Mouse (Mus musculus) limb, embryonic 10.5 days (tissue): ENCODE results near the gene Relb. TPM values are rescaled to one million over a fixed set of nuclear protein-coding genes. Genes with fewer than 3 reads are reported as not detected.

ENCODE experiments used
- DNase-seq: peaks from one replicate; pipeline ENCODE4 v3.0.0-alpha.2; 2017; ENCODE audit warnings: low spot score
- H3K27ac ChIP-seq: fragments of 300-500 bp; sonication (generic); 2 replicates; pipeline ENCODE4 v1.5.1; 2016; ENCODE audit warnings: mild to moderate bottlenecking
- H3K27me3 ChIP-seq: fragments of 300-500 bp; sonication (generic); 2 replicates; pipeline ENCODE4 v1.6.1; 2016; ENCODE audit warnings: low read depth, mild to moderate bottlenecking; ENCODE audit not compliant: poor library complexity, severe bottlenecking
- H3K36me3 ChIP-seq: fragments of 300-500 bp; sonication (generic); 2 replicates; pipeline ENCODE4 v1.6.1; 2016; ENCODE audit warnings: mild to moderate bottlenecking, moderate library complexity
- H3K4me1 ChIP-seq: fragments of 300-500 bp; sonication (generic); 2 replicates; pipeline ENCODE4 v1.6.1; 2016
- H3K4me3 ChIP-seq: fragments of 300-500 bp; sonication (generic); 2 replicates; pipeline ENCODE4 v1.5.1; 2016; ENCODE audit warnings: mild to moderate bottlenecking, moderate library complexity
- H3K9me3 ChIP-seq: fragments of 300-500 bp; sonication (generic); replicated peaks from 2 replicates; pipeline ENCODE4 v1.6.1; 2016; ENCODE audit warnings: mild to moderate bottlenecking
- WGBS: fragments of 180-500 bp; shearing (Covaris S2); methylation state at CpG from one replicate; pipeline ENCODE4 v1.1.7; 2016; 5-methylcytosine and 5-hydroxymethylcytosine counted together
- polyA plus RNA-seq: library from polyadenylated mRNA; unstranded; fragments of >200 nt; fragmentation: Nextera tagmentation; extraction: Ambion mirVana; gene quantifications from 2 replicates; pipeline ENCODE4 v1.2.1, GENCODE M21; 2016

Relb gene
- 3.8 and 4.2 TPM in 2 replicates for polyA plus RNA-seq

DNA sequence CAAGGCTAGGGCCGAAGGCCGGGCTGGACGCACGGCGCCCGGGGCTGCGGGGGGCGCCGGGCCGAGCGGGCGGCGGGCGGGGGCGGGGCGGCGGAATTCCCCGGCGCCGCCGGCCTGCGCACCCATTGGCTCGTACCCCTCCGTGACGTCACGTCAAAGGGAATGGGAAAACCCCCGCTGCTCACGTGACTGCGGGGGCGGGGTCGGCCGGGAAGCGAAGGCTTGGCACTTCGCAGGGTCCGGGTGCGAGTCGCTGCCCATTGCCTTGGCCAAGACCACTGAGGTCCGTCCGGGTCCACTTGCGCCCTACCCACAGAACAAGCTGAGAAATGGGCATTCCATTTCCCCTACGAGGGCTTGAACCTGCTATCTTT lies at the start of gene Relb:
Relb (minus strand) TSS at position 78 of the 374 bp plus-strand sequence.
- Histone ChIP-seq H3K27ac (peak within 1 kb of the TSS; percentile 75), H3K4me3 (peak within 1 kb of the TSS; percentile 78), H3K9me3 (no peaks in the 10 kb centered on the region), H3K27me3 (no peaks in the 10 kb centered on the region), H3K4me1 (peaks cover 16% of the 10 kb centered on the region), H3K36me3 (peaks cover 28% of the 10 kb centered on the region)
- peak; percentile 94 for DNase-seq
- under 1% methylated on average over 23 of the region's 41 CpGs for WGBS

DNA sequence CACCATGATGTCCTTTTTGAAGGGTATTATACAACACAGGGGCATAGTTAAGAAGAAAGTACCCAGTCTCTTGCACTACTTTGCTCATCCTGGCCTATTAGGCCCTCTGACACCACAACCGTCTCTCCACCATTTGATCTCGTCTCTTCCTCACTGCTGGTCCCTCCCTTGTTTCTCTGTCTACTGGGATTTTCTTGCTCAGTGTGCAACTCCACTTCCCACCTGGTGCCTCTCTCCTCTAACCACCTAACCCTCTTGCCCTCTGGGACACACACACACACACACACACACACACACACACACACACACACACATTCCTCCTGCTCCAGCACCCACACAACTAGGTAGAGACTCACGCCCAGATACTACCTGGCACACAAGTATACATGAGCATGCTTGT lies 49.7 kb upstream of the Relb start:
- Histone ChIP-seq H3K4me3 (no peak overlapping the region), H3K36me3 (no peaks in the 10 kb centered on the region), H3K4me1 (no peaks in the 10 kb centered on the region), H3K27ac (no peak overlapping the region), H3K27me3 (no peaks in the 10 kb centered on the region), H3K9me3 (no peaks in the 10 kb centered on the region)
- WGBS, result 89% methylated on average over 3 of the region's 3 CpGs
- DNase-seq, result no peak

DNA sequence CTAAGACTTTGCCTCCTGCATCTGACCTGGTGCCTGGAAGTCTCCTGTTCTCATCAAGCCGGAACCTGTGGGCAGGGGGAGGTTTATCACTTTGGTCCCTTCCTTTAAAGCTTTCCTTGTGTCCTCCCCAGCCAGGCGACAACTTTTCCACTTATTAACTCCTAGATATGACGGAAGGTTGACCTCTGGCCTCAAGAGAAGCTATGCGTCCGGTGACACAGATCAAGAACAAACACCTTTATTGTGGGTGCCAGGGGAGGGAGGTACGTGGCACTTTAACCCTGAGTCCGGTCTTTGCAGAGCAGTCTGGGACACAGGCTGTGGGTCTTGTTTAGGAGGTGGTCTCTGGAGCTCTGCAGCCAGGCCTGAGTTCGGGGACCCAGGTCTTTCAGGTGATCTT lies 48.6 kb upstream of the Relb start, which contains the start of gene Apoc2:
Apoc2 (minus strand) TSS at position 70 of the 400 bp plus-strand sequence.
- no peak within 1 kb of the TSS for H3K4me3 ChIP-seq
- no peak for DNase-seq
- 81% methylated on average over 8 of the region's 8 CpGs for WGBS
- H3K9me3 ChIP-seq, result no peaks in the 10 kb centered on the region
- H3K4me1 ChIP-seq, result no peaks in the 10 kb centered on the region
- H3K36me3 ChIP-seq, result no peaks in the 10 kb centered on the region
- H3K27me3 ChIP-seq, result no peaks in the 10 kb centered on the region
- H3K27ac ChIP-seq, result no peak within 1 kb of the TSS

DNA sequence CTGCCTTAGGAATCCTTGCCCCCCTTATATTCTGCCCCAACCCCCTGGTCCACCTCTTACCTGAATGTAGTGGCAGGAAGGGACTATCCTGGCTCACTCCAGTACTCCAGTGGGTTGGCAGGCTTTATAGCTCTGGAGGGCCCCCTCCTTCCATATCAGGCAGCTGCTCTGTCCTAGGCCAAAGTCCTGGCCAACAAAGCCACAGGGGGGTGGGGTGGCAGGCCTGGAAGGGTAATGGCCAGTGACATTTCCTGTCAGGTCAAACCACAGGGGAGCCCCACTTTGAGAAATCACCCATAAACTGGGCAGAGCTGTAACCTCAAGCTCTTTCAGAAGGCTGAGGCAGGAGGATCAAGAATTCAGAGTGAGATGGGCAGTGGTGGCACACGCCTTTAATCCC lies 47.4 kb upstream of the Relb start:
- H3K4me3 ChIP-seq, result no peak overlapping the region
- 76% methylated on average over 1 of the region's 1 CpGs for whole genome bisulfite sequencing
- no peak overlapping the region for H3K27ac ChIP-seq
- DNase-seq, result no peak
- H3K4me1 ChIP-seq, result no peaks in the 10 kb centered on the region
- no peaks in the 10 kb centered on the region for H3K27me3 ChIP-seq
- no peaks in the 10 kb centered on the region for H3K36me3 ChIP-seq
- H3K9me3 ChIP-seq, result no peaks in the 10 kb centered on the region

DNA sequence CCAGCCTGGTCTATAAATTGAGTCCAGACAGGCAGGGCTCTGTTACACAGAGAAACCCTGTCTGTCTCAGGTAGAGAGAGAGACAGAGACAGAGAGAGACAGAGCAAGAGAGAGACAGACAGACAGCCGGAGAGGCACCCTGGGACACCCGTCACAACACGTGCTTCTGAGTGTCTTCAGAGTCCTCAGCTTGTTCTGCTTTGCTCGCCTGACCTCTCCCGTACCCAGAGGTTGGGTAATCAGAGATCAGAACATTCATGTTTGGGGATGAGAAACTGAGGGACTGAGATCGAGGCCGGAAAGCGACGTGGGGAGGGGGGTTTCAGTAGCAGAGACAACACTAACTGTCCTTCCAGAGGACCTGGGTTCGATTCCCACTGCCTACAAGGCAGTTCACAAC lies 46.6 kb upstream of the Relb start:
- Histone ChIP-seq H3K27me3 (no peaks in the 10 kb centered on the region), H3K27ac (no peak overlapping the region), H3K4me3 (no peak overlapping the region), H3K9me3 (no peaks in the 10 kb centered on the region), H3K4me1 (no peaks in the 10 kb centered on the region), H3K36me3 (no peaks in the 10 kb centered on the region)
- DNase-seq, result no peak
- WGBS, result 89% methylated on average over 10 of the region's 10 CpGs

DNA sequence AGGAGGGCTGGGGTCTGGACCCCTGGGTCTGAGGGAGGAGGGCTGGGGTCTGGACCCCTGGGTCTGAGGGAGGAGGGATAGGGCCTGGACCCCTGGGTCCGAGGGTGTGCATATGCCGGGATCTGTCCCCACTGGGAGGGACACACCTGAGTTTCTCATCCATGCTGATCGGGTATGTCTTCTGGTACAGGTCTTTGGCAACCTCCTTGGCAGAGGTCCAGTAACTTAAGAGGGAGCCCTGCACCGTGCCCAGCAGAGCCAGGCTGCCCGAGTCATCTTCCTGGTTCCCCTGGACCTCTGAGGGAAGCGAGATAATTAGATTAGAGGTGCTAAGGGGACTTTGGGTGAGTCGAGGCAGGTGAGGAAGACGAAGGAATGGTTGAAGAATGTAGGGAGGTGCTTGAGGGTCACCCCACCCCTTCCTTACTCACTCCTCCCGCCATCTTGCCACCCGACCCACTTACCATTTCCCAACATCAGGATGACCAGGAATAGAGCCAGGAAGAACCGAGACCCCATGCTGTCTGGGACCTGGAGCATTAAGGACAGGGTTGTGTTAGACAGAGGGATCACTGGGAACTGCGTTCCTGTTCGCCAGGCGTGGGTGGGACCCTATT lies 44.0 kb upstream of the Relb start:
- no peak for DNase-seq
- Histone ChIP-seq H3K9me3 (no peaks in the 10 kb centered on the region), H3K27ac (no peak overlapping the region), H3K27me3 (no peaks in the 10 kb centered on the region), H3K4me1 (peaks cover 9% of the 10 kb centered on the region), H3K4me3 (no peak overlapping the region), H3K36me3 (no peaks in the 10 kb centered on the region)
- 71% methylated on average over 14 of the region's 14 CpGs for WGBS

DNA sequence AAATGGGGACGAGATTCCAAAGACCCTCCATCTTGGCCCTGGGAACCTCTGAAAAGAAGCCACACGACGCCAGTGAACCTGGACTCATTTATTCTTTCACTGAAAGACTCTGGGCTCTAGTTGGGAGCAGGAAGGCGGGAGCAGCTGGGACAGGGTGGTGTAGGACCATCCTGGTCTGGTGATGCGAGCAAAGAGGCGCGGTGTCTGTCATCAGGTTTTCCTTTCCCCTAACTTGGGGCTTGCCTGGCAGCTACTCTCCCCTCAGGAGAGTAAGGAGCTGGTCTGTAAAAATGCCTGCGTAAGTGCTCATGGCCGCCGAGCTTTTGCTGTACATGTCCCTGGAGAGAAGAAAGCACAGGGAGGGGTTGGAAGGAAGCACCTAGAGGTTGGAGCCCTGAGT lies 42.3 kb upstream of the Relb start:
- Histone ChIP-seq H3K36me3 (no peaks in the 10 kb centered on the region), H3K27ac (no peak overlapping the region), H3K4me1 (peaks cover 9% of the 10 kb centered on the region), H3K9me3 (no peaks in the 10 kb centered on the region), H3K4me3 (no peak overlapping the region), H3K27me3 (no peaks in the 10 kb centered on the region)
- 72% methylated on average over 10 of the region's 10 CpGs for WGBS
- DNase-seq, result no peak

DNA sequence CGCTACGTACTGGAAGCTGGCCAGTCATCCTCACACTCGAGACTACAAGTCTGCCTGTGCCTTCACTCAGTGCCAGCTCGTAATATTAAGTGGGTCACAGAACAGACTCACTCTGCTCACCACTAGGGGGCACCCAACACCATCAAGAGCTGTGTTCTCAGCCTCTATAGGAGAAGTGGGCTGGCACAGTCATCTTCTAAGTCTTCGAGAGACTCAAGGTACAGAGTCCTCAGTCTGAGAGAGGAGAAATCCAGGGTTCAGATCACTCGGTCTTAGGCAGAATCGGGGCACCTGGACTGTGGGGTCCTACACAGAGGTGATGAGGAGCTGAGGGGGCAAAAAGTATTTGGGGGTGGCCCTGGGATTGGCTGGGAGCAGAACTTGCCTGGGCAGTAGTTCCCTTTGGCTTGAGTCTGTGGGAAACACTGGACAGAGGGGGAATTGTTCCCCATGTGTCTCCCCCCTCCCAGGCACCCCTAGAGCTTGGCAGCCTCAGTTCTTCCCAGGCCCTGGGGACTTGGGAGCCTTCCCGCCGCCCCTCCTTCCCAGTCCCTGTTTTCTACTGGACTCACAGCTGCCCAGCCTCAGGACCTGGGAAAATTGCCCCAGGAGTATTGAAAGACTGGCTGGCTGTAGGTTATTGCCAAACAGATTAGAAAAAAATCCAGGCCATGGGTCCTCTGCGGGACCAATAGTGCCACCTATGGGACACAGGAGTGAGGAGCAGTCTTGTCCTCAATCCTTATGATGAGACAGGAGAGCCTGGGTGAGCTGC lies 39.9 kb upstream of the Relb start:
- H3K36me3 ChIP-seq, result no peaks in the 10 kb centered on the region
- H3K27me3 ChIP-seq, result no peaks in the 10 kb centered on the region
- peak overlapping the region; percentile 65 for H3K27ac ChIP-seq
- 9% methylated on average over 10 of the region's 10 CpGs for whole genome bisulfite sequencing
- DNase-seq, result peak; percentile 92
- peaks cover 16% of the 10 kb centered on the region for H3K4me1 ChIP-seq
- peak overlapping the region; percentile 27; the same call in 1 of the 2 replicates for H3K4me3 ChIP-seq
- H3K9me3 ChIP-seq, result no peaks in the 10 kb centered on the region

DNA sequence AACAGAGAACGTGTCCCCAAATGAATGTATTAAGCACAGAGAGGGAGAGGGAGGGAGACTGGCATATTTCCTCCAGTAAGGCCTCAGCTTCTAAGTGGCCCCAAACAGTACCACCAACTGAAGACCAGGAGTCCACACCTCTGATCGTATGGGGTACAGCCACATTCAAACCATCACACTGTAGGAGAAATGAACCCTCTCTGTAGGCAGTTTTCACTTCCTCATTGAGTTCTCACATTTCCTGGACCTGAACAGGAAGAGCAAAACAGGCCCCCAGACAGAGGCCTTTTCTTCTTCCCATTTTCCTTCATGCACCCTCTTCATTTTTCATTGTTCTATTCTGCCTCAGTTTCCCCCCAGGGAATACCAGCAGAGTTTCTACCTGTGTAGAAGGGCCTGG lies 38.2 kb upstream of the Relb start:
- H3K4me3 ChIP-seq, result no peak overlapping the region
- peaks cover 25% of the 10 kb centered on the region for H3K4me1 ChIP-seq
- H3K36me3 ChIP-seq, result peaks cover 6% of the 10 kb centered on the region
- H3K27me3 ChIP-seq, result no peaks in the 10 kb centered on the region
- no peaks in the 10 kb centered on the region for H3K9me3 ChIP-seq
- WGBS, result 88% methylated on average over 2 of the region's 2 CpGs
- no peak overlapping the region for H3K27ac ChIP-seq
- no peak for DNase-seq

DNA sequence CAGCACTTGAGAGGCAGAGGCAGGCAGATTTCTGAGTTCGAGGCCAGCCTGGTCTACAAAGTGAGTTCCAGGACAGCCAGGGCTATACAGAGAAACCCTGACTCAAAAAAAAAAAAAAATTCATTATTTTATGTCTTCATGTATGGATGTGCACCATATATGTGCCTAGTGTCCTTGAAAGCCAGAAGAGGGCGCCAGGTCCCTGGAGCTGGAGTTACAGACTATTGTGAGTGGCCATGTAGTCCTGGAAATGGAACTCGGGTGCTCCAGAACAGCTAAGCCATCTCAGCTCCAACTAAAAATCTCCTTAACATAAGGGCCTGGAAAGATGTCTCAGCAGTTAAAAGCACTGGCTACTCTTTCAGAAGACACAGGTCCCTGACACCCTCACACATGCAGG lies 37.5 kb upstream of the Relb start:
- H3K4me1 ChIP-seq, result peaks cover 25% of the 10 kb centered on the region
- no peak overlapping the region for H3K27ac ChIP-seq
- H3K9me3 ChIP-seq, result no peaks in the 10 kb centered on the region
- no peak for DNase-seq
- H3K36me3 ChIP-seq, result peaks cover 12% of the 10 kb centered on the region
- 66% methylated on average over 3 of the region's 3 CpGs for WGBS
- no peak overlapping the region for H3K4me3 ChIP-seq
- H3K27me3 ChIP-seq, result no peaks in the 10 kb centered on the region

DNA sequence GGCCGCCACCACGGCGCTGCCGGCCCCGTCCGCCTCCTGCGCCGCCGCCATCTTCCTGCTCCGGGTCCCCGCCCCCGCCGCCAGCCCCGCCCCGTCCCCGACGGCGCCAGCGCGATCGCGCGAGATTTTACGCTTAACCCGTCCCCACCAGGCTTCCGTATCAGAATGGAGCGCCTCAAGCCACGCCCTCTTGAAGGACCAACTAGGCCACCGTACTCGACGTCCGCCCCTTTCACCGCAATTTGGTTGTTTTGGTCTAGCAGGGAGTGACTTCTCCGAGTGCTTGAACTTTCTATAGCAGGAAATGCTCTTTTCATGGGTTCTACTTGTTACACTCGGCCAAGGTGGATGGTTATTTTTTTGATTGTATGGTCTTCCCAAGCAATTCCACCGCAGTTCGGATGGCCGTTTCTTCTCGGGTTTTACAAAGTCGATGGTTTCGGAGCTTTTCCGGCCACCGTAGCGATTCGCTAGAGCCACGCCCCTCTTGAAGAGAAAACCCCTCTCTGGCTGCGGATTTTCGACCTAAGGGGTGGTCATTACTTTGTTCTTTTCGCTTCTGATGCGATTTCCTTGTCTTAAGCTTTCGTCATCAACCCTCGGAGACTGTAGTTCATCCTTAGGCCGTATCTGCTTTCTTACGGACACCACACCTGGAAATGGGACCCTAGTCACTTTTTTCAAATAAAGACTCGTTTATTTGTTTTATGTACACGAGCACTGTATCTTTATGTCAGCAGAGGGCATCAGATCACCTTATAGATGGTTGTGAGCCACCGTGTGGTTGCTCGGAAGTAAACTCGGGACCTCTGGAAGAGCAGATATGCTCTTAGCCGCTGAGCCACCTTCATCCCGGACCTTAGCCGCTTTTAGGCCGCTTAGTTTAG lies 36.0 kb upstream of the Relb start, which contains the start of gene Clptm1:
Clptm1 (minus strand) TSS at position 79 of the 887 bp plus-strand sequence.
- Histone ChIP-seq H3K27ac (peak within 1 kb of the TSS; percentile 93), H3K4me1 (peaks cover 25% of the 10 kb centered on the region), H3K36me3 (peaks cover 27% of the 10 kb centered on the region), H3K4me3 (peak within 1 kb of the TSS; percentile 100), H3K9me3 (no peaks in the 10 kb centered on the region), H3K27me3 (no peaks in the 10 kb centered on the region)
- DNase-seq, result peak; percentile 99
- under 1% methylated on average over 63 of the region's 63 CpGs for WGBS

DNA sequence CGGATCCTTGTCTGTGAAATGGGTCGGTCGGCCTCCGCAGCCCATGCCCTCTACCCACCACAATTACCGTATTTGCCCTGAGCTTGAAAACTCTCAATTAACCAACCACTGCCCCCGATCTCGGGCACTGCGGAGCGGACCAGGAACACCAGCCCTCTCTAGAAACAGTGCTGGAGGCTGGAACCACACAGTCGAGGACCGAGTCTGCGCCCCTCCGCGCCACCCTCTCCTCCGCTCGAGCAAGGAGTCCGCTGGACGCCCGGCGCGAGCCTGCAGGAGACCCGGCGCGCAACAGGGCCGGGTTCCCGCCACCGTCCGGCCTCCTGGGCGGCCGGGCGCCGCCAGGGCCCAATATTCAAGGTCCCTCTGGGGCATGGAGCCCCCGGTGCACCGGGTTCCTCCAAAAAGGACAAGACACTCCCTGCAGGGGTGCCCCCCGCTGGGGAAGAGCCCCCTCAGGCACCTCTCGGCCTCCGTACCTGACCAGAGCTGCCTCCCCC lies 35.3 kb upstream of the Relb start:
- WGBS, result under 1% methylated on average over 37 of the region's 37 CpGs
- Histone ChIP-seq H3K4me1 (peaks cover 25% of the 10 kb centered on the region), H3K36me3 (peaks cover 34% of the 10 kb centered on the region), H3K4me3 (peak overlapping the region; percentile 100), H3K27ac (peak overlapping the region; percentile 93), H3K27me3 (no peaks in the 10 kb centered on the region), H3K9me3 (no peaks in the 10 kb centered on the region)
- no peak for DNase-seq
